Mouse (Mus musculus) hindbrain, embryonic 15.5 days (tissue): Measurements from ENCODE around the gene Gm20388. TPM values are rescaled to one million over a fixed set of nuclear protein-coding genes. Genes with fewer than 3 reads are reported as not detected.
A peak's percentile ranks its signal among the peaks of the same experiment; 100 is the strongest.

Source experiments
- ATAC-seq: fragments of 200-750 bp; cut with Nextera tagmentation; 2 replicates; pipeline ENCODE4 v1.8.0; 2017; ENCODE audit warnings: low read depth, moderate number of reproducible peaks, moderate TSS enrichment; ENCODE audit not compliant: low FRiP score
- H3K27ac ChIP-seq: fragments of 300-500 bp; sonication (generic); replicated peaks from 2 replicates; pipeline ENCODE4 v1.5.1; 2015; ENCODE audit warnings: mild to moderate bottlenecking, inconsistent platforms
- H3K27me3 ChIP-seq: fragments of 300-500 bp; sonication (generic); 2 replicates; pipeline ENCODE4 v1.6.1; 2015; ENCODE audit warnings: control low read depth, inconsistent platforms
- H3K36me3 ChIP-seq: fragments of 300-500 bp; sonication (generic); 2 replicates; pipeline ENCODE4 v1.6.1; 2015; ENCODE audit warnings: control low read depth, inconsistent platforms
- H3K4me1 ChIP-seq: fragments of 300-500 bp; sonication (generic); replicated peaks from 2 replicates; pipeline ENCODE4 v1.6.1; 2015; ENCODE audit warnings: control low read depth, inconsistent platforms
- H3K4me2 ChIP-seq: fragments of 300-500 bp; sonication (generic); 2 replicates; pipeline ENCODE4 v1.6.1; 2015; ENCODE audit warnings: moderate library complexity, mild to moderate bottlenecking, inconsistent platforms
- H3K4me3 ChIP-seq: fragments of 300-500 bp; sonication (generic); 2 replicates; pipeline ENCODE4 v1.5.1; 2015; ENCODE audit warnings: mild to moderate bottlenecking, inconsistent platforms
- H3K9ac ChIP-seq: fragments of 300-500 bp; sonication (generic); 2 replicates; pipeline ENCODE4 v1.6.1; 2015; ENCODE audit warnings: inconsistent platforms
- H3K9me3 ChIP-seq: fragments of 300-500 bp; sonication (generic); 2 replicates; pipeline ENCODE4 v1.6.1; 2016; ENCODE audit warnings: control low read depth, inconsistent platforms
- WGBS: fragments of 180-500 bp; shearing (Covaris S2); methylation state at CpG from one replicate; pipeline ENCODE4 v1.1.7; 2015; 5-methylcytosine and 5-hydroxymethylcytosine counted together
- polyA plus RNA-seq: library from polyadenylated mRNA; unstranded; fragments of >200 nt; fragmentation: Nextera tagmentation; extraction: Ambion mirVana; gene quantifications from 2 replicates; pipeline ENCODE4 v1.2.1, GENCODE M21; 2015

The Gm20388 gene
- polyA plus RNA-seq, 1 experiment from 2014 or later, result 5.4 TPM

DNA sequence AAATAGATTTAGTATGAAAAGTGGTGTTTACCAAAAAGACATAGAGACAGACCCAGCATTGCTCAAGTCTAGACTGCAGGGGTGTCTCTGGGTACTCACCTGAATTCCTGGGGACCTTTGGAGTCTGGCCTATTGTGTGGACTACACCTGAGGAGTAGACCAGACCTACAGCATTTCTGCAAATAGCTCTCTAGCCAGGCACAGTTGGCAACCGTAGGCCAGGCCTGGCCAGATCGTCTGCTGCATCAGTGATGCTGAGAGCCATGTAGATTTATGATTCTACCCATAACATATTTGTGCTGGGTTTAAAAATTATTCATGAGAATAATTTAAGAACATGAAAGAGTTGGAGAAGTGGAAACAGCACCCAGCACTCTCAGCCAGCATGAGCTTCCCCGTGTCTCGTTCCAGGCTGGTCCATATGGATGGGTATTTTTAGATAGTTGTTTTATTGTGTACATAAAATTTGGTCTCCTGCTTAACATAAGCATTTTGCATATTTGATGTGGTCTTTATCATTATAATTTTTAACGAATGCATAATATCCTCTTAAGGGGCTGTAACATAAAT is 4378.9 kb downstream of the Gm20388 start:
- Histone ChIP-seq H3K9me3 (no peaks in the 10 kb centered on the region), H3K4me3 (no peak overlapping the region), H3K4me1 (peaks cover 52% of the 10 kb centered on the region), H3K4me2 (no peak overlapping the region), H3K27ac (no peak overlapping the region), H3K27me3 (no peaks in the 10 kb centered on the region), H3K36me3 (no peaks in the 10 kb centered on the region), H3K9ac (no peak overlapping the region)
- WGBS, result 83% methylated on average over 5 of the region's 5 CpGs
- no peak for ATAC-seq

DNA sequence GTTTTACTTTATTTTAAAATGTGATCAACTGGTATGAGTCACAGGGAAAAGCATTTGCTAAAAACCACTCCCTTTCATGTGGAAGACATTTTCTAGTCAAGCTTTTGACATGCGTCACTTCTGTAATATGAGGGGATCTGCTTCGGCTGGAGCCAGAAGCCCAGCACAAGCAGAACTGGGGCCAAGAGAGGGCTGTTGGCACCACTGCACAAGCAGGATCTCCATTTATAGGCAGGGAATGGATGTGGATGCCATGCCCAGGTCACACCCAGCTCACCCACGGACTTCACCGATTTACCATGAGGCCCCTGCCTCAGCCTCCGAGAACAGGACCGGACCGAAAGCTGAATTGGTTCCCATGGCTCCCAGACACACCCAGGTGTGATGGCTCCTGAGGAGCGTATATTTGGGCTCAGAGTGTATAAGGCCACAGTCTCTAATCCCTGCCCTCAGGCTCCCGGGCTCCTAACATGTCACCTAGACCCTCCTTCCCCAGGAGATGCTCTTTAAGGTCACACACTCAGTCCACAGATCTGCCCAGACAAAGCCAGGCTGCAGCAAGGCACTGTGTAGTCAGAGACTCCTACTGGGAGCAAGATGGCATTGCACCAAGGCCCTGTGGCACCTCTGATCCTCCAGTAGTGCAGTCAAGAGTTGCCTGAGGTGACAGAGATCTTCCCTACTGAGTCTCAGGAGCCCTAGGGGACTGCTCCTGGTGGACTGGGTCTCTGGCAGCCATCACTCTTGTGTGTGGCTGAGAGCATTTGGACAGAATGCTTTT is 4380.5 kb downstream of the Gm20388 start:
- Histone ChIP-seq H3K4me2 (no peak overlapping the region), H3K4me3 (no peak overlapping the region), H3K9ac (no peak overlapping the region), H3K36me3 (no peaks in the 10 kb centered on the region), H3K4me1 (peaks cover 42% of the 10 kb centered on the region), H3K9me3 (no peaks in the 10 kb centered on the region), H3K27ac (no peak overlapping the region), H3K27me3 (no peaks in the 10 kb centered on the region)
- no peak for ATAC-seq
- WGBS, result 91% methylated on average over 9 of the region's 9 CpGs

DNA sequence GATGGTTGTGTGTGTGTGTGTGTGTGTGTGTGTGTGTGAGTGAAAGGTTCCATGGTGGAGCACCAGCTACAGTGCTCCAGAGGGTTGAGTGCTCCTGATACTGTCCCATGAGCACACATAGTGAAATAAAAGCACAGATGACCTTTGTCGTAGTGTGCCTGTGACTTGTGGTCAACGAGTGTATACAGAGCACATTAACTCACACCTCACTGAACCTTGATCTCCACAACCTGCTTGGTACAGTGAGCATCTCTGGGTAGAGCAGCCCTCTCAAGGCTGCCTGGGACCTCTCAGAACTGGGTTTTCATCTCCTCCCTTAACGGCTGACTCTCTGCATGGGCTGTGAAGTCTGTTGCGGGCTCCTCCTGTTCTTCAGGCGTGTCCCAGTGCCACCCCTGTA is 4381.1 kb downstream of the Gm20388 start:
- Histone ChIP-seq H3K36me3 (no peaks in the 10 kb centered on the region), H3K9ac (no peak overlapping the region), H3K4me3 (no peak overlapping the region), H3K9me3 (no peaks in the 10 kb centered on the region), H3K4me2 (no peak overlapping the region), H3K27ac (no peak overlapping the region), H3K27me3 (no peaks in the 10 kb centered on the region), H3K4me1 (peaks cover 36% of the 10 kb centered on the region)
- ATAC-seq, result no peak
- 81% methylated on average over 5 of the region's 5 CpGs for WGBS

DNA sequence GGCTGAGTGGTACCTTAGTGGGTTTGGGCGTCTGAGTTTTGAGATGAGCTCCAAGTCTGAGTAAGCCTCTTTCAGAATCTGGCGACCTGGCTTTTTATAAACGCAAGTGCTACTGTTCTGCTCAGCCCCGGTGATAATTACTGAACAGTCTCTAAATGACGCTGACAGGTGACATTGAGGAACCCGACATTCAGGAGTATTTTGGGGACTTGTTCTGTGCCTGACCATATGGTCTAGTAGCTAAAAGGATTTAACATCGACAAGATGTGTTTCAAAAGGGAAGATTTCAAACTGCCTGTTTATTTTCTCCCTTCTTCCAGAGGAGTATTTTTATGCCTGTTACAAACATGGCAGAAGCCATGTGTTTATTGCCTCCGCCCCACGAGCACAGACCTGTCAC is 4382.3 kb downstream of the Gm20388 start:
- no peak overlapping the region for H3K4me2 ChIP-seq
- no peaks in the 10 kb centered on the region for H3K9me3 ChIP-seq
- H3K9ac ChIP-seq, result no peak overlapping the region
- no peak for ATAC-seq
- H3K27me3 ChIP-seq, result no peaks in the 10 kb centered on the region
- no peaks in the 10 kb centered on the region for H3K36me3 ChIP-seq
- peak overlapping the region; percentile 3; the same call in 1 of the 2 replicates for H3K27ac ChIP-seq
- no peak overlapping the region for H3K4me3 ChIP-seq
- H3K4me1 ChIP-seq, result peaks cover 30% of the 10 kb centered on the region
- 72% methylated on average over 9 of the region's 9 CpGs for WGBS

DNA sequence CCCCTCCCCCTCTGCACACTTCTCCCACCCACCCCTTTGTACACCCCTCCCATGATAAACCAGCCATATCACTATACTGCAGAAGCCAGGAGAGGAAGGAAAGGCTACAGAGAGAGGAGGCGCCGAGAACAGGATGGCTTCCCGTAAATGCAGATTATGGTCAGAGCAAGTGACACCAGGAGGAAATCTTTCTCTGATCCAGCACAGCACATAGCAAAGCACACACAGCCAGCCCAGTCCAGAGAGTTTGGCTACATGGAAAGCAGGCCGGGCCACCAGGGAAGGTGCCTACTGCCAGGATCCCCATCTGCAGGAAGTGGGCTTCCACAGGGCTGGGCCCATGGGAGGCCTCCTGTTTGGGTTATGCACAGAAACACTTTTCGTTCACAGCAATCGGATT is 4383.8 kb downstream of the Gm20388 start:
- Histone ChIP-seq H3K4me3 (no peak overlapping the region), H3K9me3 (no peaks in the 10 kb centered on the region), H3K27me3 (no peaks in the 10 kb centered on the region), H3K4me2 (no peak overlapping the region), H3K36me3 (no peaks in the 10 kb centered on the region), H3K9ac (no peak overlapping the region), H3K27ac (0 out of 2 replicates have a peak overlapping the region, but pooled peaks have one; percentile 13), H3K4me1 (peaks cover 30% of the 10 kb centered on the region)
- WGBS, result 56% methylated on average over 6 of the region's 6 CpGs
- no peak for ATAC-seq

DNA sequence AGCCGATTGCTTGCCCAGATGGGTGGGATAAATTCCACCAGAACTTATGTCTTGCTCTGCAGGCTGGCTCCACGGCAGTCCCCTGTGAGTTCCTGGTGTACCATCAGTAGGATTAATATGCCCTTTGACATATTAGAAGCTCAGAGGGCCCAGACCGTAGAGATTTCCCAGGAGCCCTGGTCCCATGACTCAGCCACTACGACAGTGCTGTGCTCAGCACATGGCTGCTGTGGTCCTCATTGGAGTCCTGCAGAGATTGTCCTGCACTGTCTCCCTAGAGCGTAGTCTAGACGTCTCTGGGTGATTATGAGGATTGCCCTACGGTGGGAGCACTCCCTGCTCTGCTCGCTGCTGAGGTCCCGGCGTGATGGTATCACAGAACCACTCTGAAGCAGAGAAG is 4384.3 kb downstream of the Gm20388 start:
- Histone ChIP-seq H3K4me2 (no peak overlapping the region), H3K4me1 (peaks cover 30% of the 10 kb centered on the region), H3K36me3 (no peaks in the 10 kb centered on the region), H3K27ac (no peak overlapping the region), H3K9ac (no peak overlapping the region), H3K9me3 (no peaks in the 10 kb centered on the region), H3K4me3 (no peak overlapping the region), H3K27me3 (no peaks in the 10 kb centered on the region)
- WGBS, result 55% methylated on average over 10 of the region's 10 CpGs
- no peak for ATAC-seq

DNA sequence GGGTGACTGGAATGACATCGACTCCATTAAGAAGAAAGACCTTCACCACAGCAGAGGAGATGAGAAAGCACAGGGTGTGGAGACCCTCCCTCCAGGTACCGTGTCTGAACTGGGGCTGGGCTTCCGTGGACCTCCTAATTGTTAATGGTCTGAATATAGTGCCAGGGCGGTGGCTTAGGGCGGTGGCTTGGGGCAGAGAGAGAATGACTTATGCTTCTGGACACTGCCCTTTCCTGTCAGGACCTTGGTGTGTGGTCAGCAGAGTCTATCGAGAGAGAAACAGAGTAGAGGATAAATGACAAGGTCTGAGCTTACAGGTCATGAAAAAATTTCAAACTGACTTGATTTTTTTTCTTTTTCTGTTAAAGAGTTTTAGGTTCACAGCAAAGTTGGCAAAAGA is 4384.7 kb downstream of the Gm20388 start:
- WGBS, result 86% methylated on average over 6 of the region's 6 CpGs
- ATAC-seq, result no peak

DNA sequence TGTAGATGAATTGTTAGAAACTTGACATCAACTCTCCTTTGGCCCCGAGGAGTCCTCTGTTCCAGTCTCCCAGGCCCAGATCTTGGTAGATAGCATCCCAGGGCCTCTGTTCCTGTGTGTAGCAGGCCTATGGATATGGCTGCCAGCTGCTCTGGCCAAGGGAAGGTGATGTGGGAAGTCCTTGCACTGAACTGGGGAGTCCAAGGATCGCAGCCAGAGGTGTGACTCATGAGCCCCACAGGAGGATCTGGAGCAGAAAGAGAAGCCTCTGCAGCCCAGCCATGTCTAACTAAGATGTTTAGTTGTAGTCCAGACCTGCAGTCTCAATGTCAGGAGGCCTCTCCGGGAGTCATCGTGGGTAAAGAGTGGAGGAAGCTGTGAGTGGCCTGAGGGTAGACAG is 4390.9 kb downstream of the Gm20388 start:
- no peak for ATAC-seq
- 93% methylated on average over 4 of the region's 4 CpGs for WGBS
- H3K4me1 ChIP-seq, result peaks cover 4% of the 10 kb centered on the region

More for the DNA sequence above, 4384.7 kb downstream of the Gm20388 start:
- H3K9me3 ChIP-seq, result no peaks in the 10 kb centered on the region
- H3K36me3 ChIP-seq, result no peaks in the 10 kb centered on the region
- no peak overlapping the region for H3K4me2 ChIP-seq
- H3K4me3 ChIP-seq, result no peak overlapping the region
- H3K27ac ChIP-seq, result no peak overlapping the region
- no peaks in the 10 kb centered on the region for H3K27me3 ChIP-seq
- H3K9ac ChIP-seq, result no peak overlapping the region
- H3K4me1 ChIP-seq, result peaks cover 30% of the 10 kb centered on the region

DNA sequence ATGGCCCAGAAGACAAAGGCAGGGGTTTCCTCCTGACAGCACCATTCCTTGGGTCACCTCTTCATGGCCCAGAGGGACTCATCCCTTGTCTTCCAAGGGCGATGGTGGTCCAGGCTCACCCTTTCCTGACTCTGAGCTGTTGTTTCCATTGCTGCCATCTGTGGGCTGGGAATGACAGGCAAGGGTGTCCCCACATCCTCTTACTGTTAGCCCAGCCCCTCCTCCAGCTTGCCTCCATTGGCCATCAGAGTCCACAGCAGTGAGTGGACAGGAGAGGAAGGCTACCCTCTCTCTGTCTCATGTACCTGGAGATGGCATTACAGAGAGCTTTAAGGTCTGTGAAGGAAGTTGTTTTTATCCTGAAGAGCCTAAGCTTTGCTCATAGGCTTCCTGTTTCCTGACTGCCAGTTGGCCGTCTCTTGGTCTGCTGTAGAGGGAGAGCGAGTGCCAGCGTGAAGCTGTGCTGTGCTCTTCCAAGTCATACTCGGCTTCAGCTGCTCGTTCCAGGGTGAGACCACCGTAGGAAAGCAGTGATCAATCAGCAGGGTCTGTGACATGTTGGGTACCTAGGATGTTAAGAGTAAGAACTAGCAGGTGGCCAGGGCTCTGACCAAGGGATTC is 4391.4 kb downstream of the Gm20388 start:
- no peaks in the 10 kb centered on the region for H3K9me3 ChIP-seq
- H3K4me3 ChIP-seq, result no peak overlapping the region
- H3K9ac ChIP-seq, result no peak overlapping the region
- H3K27me3 ChIP-seq, result no peaks in the 10 kb centered on the region
- H3K4me2 ChIP-seq, result no peak overlapping the region
- 81% methylated on average over 7 of the region's 7 CpGs for WGBS
- H3K27ac ChIP-seq, result no peak overlapping the region
- peaks cover 4% of the 10 kb centered on the region for H3K4me1 ChIP-seq
- H3K36me3 ChIP-seq, result no peaks in the 10 kb centered on the region
- no peak for ATAC-seq

More for the DNA sequence above, 4390.9 kb downstream of the Gm20388 start:
- H3K9ac ChIP-seq, result no peak overlapping the region
- no peaks in the 10 kb centered on the region for H3K27me3 ChIP-seq
- no peaks in the 10 kb centered on the region for H3K9me3 ChIP-seq
- H3K4me3 ChIP-seq, result no peak overlapping the region
- no peak overlapping the region for H3K27ac ChIP-seq
- H3K4me2 ChIP-seq, result no peak overlapping the region
- H3K36me3 ChIP-seq, result no peaks in the 10 kb centered on the region

DNA sequence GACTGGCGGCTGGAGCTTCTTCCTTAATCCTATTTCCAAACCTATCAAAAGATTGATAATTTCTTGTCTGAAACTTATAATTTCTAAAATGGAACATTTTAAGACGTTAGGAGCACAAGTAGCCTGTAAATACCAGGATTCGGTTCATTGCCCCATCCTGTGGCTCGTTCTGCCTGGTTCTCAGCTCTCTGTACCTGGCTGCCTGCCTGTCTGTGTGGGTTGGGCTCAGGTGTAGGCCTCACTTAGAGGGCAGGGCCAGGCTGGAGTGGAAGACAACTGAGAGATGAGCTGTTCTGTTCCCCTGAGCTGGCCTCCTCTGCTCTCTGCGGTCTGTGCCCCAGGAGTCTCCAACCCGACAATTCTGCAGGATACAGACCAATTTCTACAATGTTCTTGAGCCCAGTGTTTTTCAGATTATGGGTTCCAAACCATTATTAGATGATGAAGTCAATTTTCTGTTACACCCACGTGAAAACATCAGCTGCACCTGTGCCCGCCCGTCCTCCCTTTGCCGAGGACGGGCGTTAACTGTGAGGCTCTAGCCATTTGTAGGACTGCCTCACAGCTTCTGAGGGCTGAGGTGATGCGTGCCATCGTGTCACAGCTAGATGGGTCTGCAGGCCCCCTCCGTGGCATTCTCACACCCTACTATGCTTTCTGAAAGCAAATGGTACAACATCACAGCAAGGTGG is 4392.7 kb downstream of the Gm20388 start:
- H3K4me1 ChIP-seq, result peaks cover 4% of the 10 kb centered on the region
- H3K9ac ChIP-seq, result no peak overlapping the region
- no peak overlapping the region for H3K4me3 ChIP-seq
- no peaks in the 10 kb centered on the region for H3K27me3 ChIP-seq
- H3K36me3 ChIP-seq, result no peaks in the 10 kb centered on the region
- no peak overlapping the region for H3K4me2 ChIP-seq
- no peak overlapping the region for H3K27ac ChIP-seq
- 83% methylated on average over 15 of the region's 15 CpGs for WGBS
- no peak for ATAC-seq
- no peaks in the 10 kb centered on the region for H3K9me3 ChIP-seq

DNA sequence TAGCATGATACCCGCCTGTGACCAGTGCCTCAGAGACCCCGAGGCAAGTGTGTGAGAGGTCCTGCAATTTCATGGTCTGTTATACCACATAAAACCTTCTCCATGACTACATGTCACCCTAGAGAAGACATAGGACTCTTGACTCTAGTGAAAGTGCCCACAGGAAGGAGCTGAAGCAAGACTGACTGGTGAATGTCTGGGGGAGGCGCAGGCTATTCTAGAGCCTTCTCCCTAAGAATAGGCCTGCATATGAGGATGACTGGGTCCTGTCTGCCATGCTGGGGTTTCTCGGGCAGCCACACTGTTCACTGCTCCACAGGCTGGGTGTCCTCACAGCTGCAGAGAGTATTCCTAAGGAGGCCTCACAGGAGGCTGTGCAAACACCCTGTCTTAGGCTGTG is 4393.5 kb downstream of the Gm20388 start:
- no peak for ATAC-seq
- 66% methylated on average over 4 of the region's 4 CpGs for WGBS

DNA sequence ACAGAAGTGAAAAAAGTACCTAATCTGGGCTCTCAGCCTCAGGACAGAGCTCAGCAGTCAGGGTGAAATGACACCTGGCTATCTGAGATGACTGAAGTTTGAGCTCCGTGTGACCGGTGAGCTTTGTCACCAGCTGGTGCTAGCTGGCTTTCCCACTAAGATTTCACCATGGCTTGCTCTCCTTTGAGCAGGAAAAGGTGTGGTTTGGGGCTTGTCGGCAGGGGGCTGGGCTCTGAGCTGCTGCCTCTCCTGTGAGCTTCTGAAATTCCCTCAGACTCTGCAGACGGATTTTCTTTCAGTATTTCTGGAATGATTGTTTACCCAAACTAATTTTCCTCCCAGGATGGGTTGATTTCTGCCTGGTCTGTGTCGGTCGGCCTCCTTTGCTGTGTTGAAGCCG is 4395.9 kb downstream of the Gm20388 start:
- Histone ChIP-seq H3K27ac (no peak overlapping the region), H3K27me3 (no peaks in the 10 kb centered on the region), H3K36me3 (no peaks in the 10 kb centered on the region), H3K4me2 (no peak overlapping the region), H3K4me1 (peaks cover 4% of the 10 kb centered on the region), H3K9ac (no peak overlapping the region), H3K4me3 (no peak overlapping the region), H3K9me3 (no peaks in the 10 kb centered on the region)
- WGBS, result 67% methylated on average over 7 of the region's 7 CpGs
- no peak for ATAC-seq

More for the DNA sequence above, 4393.5 kb downstream of the Gm20388 start:
- no peak overlapping the region for H3K27ac ChIP-seq
- peaks cover 4% of the 10 kb centered on the region for H3K4me1 ChIP-seq
- H3K4me3 ChIP-seq, result no peak overlapping the region
- H3K4me2 ChIP-seq, result no peak overlapping the region
- no peaks in the 10 kb centered on the region for H3K27me3 ChIP-seq
- no peaks in the 10 kb centered on the region for H3K36me3 ChIP-seq
- no peaks in the 10 kb centered on the region for H3K9me3 ChIP-seq
- no peak overlapping the region for H3K9ac ChIP-seq
